Mouse (Mus musculus) hindbrain, embryonic 13.5 days (tissue): ENCODE measurements at regions not wholly inside any gene's neighbourhood (a gene's known extent, or its start where the extent isn't known, plus 50 kb on each side); places are given as distances from the start of the nearest gene placed in this dataset.

ENCODE experiments used
- ATAC-seq: fragments of 200-750 bp; cut with Nextera tagmentation; 2 replicates; pipeline ENCODE4 v1.8.0; 2017; ENCODE audit warnings: moderate TSS enrichment; ENCODE audit not compliant: low FRiP score
- H3K27ac ChIP-seq: fragments of 300-500 bp; sonication (generic); 2 replicates; pipeline ENCODE4 v1.5.1; 2015; ENCODE audit warnings: inconsistent platforms, mild to moderate bottlenecking, moderate library complexity
- H3K27me3 ChIP-seq: fragments of 300-500 bp; sonication (generic); 2 replicates; pipeline ENCODE4 v1.6.1; 2015; ENCODE audit warnings: mild to moderate bottlenecking, inconsistent platforms
- H3K36me3 ChIP-seq: fragments of 300-500 bp; sonication (generic); 2 replicates; pipeline ENCODE4 v1.6.1; 2015; ENCODE audit warnings: mild to moderate bottlenecking, inconsistent platforms
- H3K4me1 ChIP-seq: fragments of 300-500 bp; sonication (generic); replicated peaks from 2 replicates; pipeline ENCODE4 v1.6.1; 2015; ENCODE audit warnings: inconsistent platforms
- H3K4me2 ChIP-seq: fragments of 300-500 bp; sonication (generic); 2 replicates; pipeline ENCODE4 v1.6.1; 2015; ENCODE audit warnings: inconsistent platforms, mild to moderate bottlenecking, moderate library complexity
- H3K4me3 ChIP-seq: fragments of 300-500 bp; sonication (generic); 2 replicates; pipeline ENCODE4 v1.5.1; 2015; ENCODE audit warnings: mild to moderate bottlenecking, inconsistent platforms
- H3K9ac ChIP-seq: fragments of 300-500 bp; sonication (generic); 2 replicates; pipeline ENCODE4 v1.6.1; 2015; ENCODE audit warnings: mild to moderate bottlenecking, inconsistent platforms
- H3K9me3 ChIP-seq: fragments of 300-500 bp; sonication (generic); 2 replicates; pipeline ENCODE4 v1.6.1; 2016; ENCODE audit warnings: inconsistent platforms
- WGBS: fragments of 180-500 bp; shearing (Covaris S2); methylation state at CpG from one replicate; pipeline ENCODE4 v1.1.7; 2015; 5-methylcytosine and 5-hydroxymethylcytosine counted together

DNA sequence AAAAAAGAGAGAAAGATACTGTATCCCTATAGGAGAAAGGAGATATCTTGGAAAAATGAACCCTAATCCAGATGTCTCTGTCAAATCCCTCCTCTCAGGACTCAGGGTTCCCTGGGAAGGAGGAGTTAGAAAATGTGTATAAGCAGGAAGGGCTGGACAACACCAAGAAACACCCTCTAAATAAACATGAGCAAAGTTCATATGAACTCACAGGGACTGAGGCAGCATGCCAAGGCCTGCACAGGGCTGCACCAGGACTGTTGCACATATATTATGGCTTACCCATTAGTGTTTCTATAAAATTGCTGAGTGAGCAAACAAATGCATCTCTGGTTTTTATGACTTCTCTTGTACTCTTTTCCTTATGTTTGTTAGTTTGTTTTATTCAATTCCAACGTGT is 508.5 kb upstream of the Fam174a start:
- ATAC-seq, result no peak
- Histone ChIP-seq H3K27ac (no peak overlapping the region), H3K9me3 (no peaks in the 10 kb centered on the region), H3K36me3 (no peaks in the 10 kb centered on the region), H3K4me2 (no peak overlapping the region), H3K9ac (no peak overlapping the region), H3K4me3 (no peak overlapping the region), H3K4me1 (no peaks in the 10 kb centered on the region), H3K27me3 (no peaks in the 10 kb centered on the region)
- WGBS, result 79% methylated on average over 1 of the region's 1 CpGs

DNA sequence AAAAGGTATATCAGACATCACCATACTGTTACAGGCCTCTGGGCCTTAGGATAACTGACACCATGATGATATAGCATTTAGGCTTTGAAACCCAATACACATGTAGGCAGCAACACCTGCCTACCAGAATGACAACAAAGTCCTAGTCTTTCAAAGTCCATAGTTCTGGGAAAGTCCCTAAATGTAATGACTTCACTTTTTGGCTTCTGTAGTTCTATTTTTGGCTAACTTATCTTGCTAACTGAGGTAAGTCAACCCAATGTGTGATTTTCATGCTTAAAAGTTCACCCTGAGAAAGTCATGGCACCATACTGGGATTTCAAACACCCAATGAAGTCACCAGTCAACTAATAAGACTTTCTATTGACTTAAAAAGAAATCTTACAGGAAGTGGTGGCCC is 485.8 kb upstream of the Fam174a start:
- Histone ChIP-seq H3K27me3 (no peaks in the 10 kb centered on the region), H3K9me3 (no peaks in the 10 kb centered on the region), H3K4me3 (no peak overlapping the region), H3K4me1 (no peaks in the 10 kb centered on the region), H3K36me3 (no peaks in the 10 kb centered on the region), H3K9ac (no peak overlapping the region), H3K27ac (no peak overlapping the region), H3K4me2 (no peak overlapping the region)
- no peak for ATAC-seq

DNA sequence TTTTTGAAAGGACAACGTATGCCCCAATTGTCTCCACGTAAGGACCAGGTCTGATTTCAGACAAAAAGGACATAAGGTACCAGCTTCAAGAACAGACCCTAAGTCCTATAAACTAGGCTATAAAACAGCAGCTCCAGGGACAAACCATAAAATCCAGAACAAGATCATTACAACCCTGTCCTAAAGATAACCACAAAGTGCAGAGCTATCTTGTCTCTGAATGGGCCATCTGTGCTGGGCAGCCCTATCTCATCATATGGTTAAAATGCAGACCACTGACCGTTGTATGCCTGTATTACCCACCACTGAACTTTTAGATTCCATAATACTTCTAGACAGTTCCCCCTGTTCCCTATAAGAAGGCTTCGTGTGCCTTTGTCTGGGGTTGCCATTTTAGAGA is 477.4 kb upstream of the Fam174a start:
- WGBS, result 91% methylated on average over 4 of the region's 4 CpGs
- Histone ChIP-seq H3K9me3 (no peaks in the 10 kb centered on the region), H3K27me3 (no peaks in the 10 kb centered on the region), H3K4me2 (no peak overlapping the region), H3K4me1 (no peaks in the 10 kb centered on the region), H3K27ac (no peak overlapping the region), H3K36me3 (no peaks in the 10 kb centered on the region), H3K4me3 (no peak overlapping the region), H3K9ac (no peak overlapping the region)
- no peak for ATAC-seq

DNA sequence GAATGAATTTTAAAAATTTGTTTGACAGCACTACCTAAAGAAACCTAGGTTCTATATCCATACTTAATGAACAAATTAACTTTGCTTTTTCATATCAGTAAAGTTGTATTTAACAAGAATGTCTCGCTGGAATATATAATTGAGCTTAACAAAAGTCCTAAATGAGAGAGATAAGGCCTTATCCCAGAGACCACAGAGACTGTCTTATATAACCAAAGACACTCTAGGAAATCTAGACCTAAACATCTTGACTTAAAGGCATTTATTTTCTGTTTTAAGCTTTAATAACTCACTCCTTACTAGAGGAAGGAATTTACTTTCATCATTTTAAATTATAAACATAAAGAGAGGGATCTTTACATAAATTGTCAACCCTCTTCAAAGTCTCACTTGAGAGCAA is 461.9 kb upstream of the Fam174a start:
- 91% methylated on average over 1 of the region's 1 CpGs for WGBS
- Histone ChIP-seq H3K9me3 (no peaks in the 10 kb centered on the region), H3K27ac (no peak overlapping the region), H3K4me1 (no peaks in the 10 kb centered on the region), H3K27me3 (no peaks in the 10 kb centered on the region), H3K4me3 (no peak overlapping the region), H3K4me2 (no peak overlapping the region), H3K9ac (no peak overlapping the region), H3K36me3 (no peaks in the 10 kb centered on the region)
- ATAC-seq, result no peak

DNA sequence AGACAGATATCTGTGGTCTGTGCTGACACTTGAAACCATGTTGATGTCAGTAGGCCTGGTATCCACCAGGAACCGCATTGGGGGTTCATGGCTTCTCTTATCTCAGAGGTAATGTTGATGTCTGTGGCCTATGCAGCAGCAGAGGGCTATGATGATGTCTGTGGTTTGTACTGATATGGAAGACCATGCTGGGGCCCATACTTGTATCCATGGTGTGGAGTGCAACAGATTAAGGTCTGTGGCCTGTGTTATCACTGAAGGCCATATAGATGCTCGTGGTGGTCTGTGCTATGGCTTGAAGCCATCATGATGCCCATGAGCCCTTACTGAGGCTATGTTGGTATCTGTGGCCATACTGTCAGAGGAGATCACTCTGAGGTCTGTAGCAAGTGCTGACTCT is 455.0 kb upstream of the Fam174a start:
- ATAC-seq, result no peak
- Histone ChIP-seq H3K27me3 (no peaks in the 10 kb centered on the region), H3K36me3 (no peaks in the 10 kb centered on the region), H3K4me3 (no peak overlapping the region), H3K4me2 (no peak overlapping the region), H3K27ac (no peak overlapping the region), H3K9me3 (no peaks in the 10 kb centered on the region), H3K9ac (no peak overlapping the region), H3K4me1 (no peaks in the 10 kb centered on the region)
- WGBS, result 90% methylated on average over 2 of the region's 2 CpGs

DNA sequence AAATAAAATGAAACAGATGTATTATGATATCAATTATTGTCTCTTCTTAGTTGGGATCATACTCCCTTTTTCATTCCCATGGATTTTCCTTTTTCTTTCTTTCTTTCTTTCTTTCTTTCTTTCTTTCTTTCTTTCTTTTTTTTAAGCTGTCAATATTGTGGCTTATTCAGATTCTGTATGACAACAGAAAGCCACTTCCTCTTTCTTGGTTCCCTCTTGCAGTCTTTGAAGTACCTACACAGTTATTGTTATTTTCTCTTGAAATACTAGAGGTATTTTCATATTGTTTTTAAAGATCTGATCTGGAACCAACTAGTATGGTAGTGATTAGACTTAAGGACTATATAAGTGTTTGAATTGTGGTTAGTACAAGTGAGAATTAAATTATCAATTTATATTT is 444.6 kb upstream of the Fam174a start:
- ATAC-seq, result no peak

DNA sequence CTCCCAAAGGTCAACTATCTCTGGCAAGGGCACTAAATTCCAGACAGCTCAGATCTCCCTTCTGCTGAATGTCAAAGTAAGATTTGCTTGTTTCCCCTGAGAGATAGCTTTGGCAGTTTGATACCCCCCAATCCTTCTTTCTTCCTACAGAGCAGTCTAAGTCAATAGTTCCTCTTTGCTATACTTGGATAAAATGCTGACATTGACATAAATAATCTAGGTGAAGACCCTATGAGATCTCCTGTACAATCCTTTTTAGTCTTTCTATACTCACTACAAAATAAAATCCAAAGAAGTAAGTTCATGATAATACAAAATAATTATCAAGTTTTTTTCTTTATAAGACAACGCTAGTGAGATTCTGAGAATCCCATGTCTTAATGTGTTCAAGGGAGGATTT is 432.9 kb upstream of the Fam174a start:
- H3K4me2 ChIP-seq, result no peak overlapping the region
- H3K9ac ChIP-seq, result no peak overlapping the region
- no peak overlapping the region for H3K27ac ChIP-seq
- no peak for ATAC-seq
- H3K27me3 ChIP-seq, result no peaks in the 10 kb centered on the region
- H3K4me1 ChIP-seq, result no peaks in the 10 kb centered on the region
- no peak overlapping the region for H3K4me3 ChIP-seq
- H3K36me3 ChIP-seq, result no peaks in the 10 kb centered on the region
- no peaks in the 10 kb centered on the region for H3K9me3 ChIP-seq
- 98% methylated on average over 1 of the region's 1 CpGs for WGBS

More for the DNA sequence above, 444.6 kb upstream of the Fam174a start:
- no peak overlapping the region for H3K27ac ChIP-seq
- no peaks in the 10 kb centered on the region for H3K4me1 ChIP-seq
- H3K27me3 ChIP-seq, result no peaks in the 10 kb centered on the region
- H3K9ac ChIP-seq, result no peak overlapping the region
- H3K9me3 ChIP-seq, result no peaks in the 10 kb centered on the region
- no peak overlapping the region for H3K4me3 ChIP-seq
- H3K36me3 ChIP-seq, result no peaks in the 10 kb centered on the region
- H3K4me2 ChIP-seq, result no peak overlapping the region

DNA sequence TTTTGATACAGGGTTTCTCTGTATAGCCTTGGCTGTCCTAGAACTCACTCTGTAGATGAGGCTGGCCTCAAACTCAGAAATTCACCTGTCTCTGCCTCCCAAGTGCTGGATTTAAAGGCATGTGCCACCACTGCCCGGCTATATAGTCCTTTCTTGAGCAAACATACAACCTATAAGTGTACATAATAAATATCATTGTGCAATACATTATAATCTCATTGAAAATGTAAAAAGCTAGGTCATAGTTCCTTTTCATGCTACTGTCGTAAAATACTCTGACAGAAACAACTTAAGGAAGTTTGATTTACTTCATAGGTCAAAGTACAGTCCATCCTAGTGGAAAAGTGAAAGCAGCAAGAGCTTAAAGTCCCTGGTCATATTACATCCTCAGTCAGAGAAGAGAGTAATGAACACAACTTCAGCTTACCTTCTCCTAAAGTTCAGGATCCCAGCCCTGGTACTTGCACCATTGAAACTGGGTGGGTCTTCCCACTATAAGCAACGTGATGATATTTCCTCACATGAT is 408.4 kb upstream of the Fam174a start:
- H3K27ac ChIP-seq, result no peak overlapping the region
- H3K4me1 ChIP-seq, result no peaks in the 10 kb centered on the region
- WGBS, result 89% methylated on average over 3 of the region's 3 CpGs

DNA sequence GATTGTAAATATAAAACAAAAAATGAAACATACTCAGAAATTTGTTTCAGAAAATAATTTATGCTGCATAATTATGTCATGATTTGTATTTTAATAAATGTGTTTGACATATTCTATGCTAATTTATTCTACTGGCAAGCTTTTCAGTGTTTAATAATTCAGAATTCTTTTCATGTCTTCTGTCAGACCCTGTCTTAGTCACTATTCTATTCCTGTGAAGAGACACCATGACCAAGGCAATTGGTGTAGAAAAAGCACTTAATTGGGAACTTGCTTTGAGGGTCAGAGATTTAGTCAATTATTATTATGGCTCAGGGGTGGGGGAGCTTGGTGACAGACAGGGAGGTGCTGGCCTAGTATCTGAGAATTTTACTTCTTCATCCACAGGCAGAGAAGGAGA is 402.6 kb upstream of the Fam174a start:
- H3K9me3 ChIP-seq, result no peaks in the 10 kb centered on the region
- H3K4me3 ChIP-seq, result no peak overlapping the region
- H3K4me2 ChIP-seq, result no peak overlapping the region
- H3K9ac ChIP-seq, result no peak overlapping the region
- no peak overlapping the region for H3K27ac ChIP-seq
- H3K36me3 ChIP-seq, result no peaks in the 10 kb centered on the region
- H3K27me3 ChIP-seq, result no peaks in the 10 kb centered on the region
- no peaks in the 10 kb centered on the region for H3K4me1 ChIP-seq
- no peak for ATAC-seq

More for the DNA sequence above, 408.4 kb upstream of the Fam174a start:
- H3K9me3 ChIP-seq, result no peaks in the 10 kb centered on the region
- H3K36me3 ChIP-seq, result no peaks in the 10 kb centered on the region
- H3K27me3 ChIP-seq, result no peaks in the 10 kb centered on the region
- H3K9ac ChIP-seq, result no peak overlapping the region
- ATAC-seq, result no peak
- no peak overlapping the region for H3K4me3 ChIP-seq
- no peak overlapping the region for H3K4me2 ChIP-seq
